Mouse (Mus musculus) kidney, postnatal 0 days (tissue): ENCODE results near the gene Sh3rf3. TPM values are rescaled to one million over a fixed set of nuclear protein-coding genes. Genes with fewer than 3 reads are reported as not detected.

ENCODE experiments used
- ATAC-seq: fragments of 200-750 bp; cut with Nextera tagmentation; replicated peaks from 2 replicates; pipeline ENCODE4 v1.8.0; 2017; ENCODE audit warnings: low read depth, moderate number of reproducible peaks, moderate TSS enrichment, moderate library complexity; ENCODE audit not compliant: low FRiP score
- DNase-seq: peaks from one replicate; pipeline ENCODE4 v3.0.0-alpha.2; 2016; ENCODE audit warnings: low spot score
- H3K27ac ChIP-seq: fragments of 300-500 bp; sonication (generic); 2 replicates; pipeline ENCODE4 v1.5.1; 2014; ENCODE audit warnings: mild to moderate bottlenecking
- H3K27me3 ChIP-seq: fragments of 300-500 bp; sonication (generic); 2 replicates; pipeline ENCODE4 v1.6.1; 2014; ENCODE audit warnings: low read length, mixed read lengths; ENCODE audit not compliant: insufficient read depth
- H3K36me3 ChIP-seq: fragments of 300-500 bp; sonication (generic); 2 replicates; pipeline ENCODE4 v1.6.1; 2014; ENCODE audit warnings: low read length, mixed read lengths; ENCODE audit not compliant: insufficient read depth
- H3K4me1 ChIP-seq: fragments of 300-500 bp; sonication (generic); replicated peaks from 2 replicates; pipeline ENCODE4 v1.6.1; 2014; ENCODE audit warnings: antibody characterized with exemption, low read length, mixed read lengths; ENCODE audit not compliant: insufficient read depth
- H3K4me2 ChIP-seq: fragments of 300-500 bp; sonication (generic); 2 replicates; pipeline ENCODE4 v1.6.1; 2014; ENCODE audit warnings: mild to moderate bottlenecking, low read length, moderate library complexity, mixed read lengths
- H3K4me3 ChIP-seq: fragments of 300-500 bp; sonication (generic); replicated peaks from 2 replicates; pipeline ENCODE4 v1.5.1; 2014; ENCODE audit warnings: low read depth, low read length
- H3K9ac ChIP-seq: fragments of 300-500 bp; sonication (generic); 2 replicates; pipeline ENCODE4 v1.6.1; 2014; ENCODE audit warnings: low read depth, low read length
- H3K9me3 ChIP-seq: fragments of 300-500 bp; sonication (generic); replicated peaks from 2 replicates; pipeline ENCODE4 v1.6.1; 2016; ENCODE audit warnings: low read length, inconsistent platforms, mixed read lengths
- CTCF ChIP-seq: IDR thresholded peaks from 2 replicates; pipeline ENCODE4 v1.5.1; 2016; ENCODE audit warnings: antibody characterized with exemption, low read depth, mild to moderate bottlenecking, moderate library complexity
- WGBS: fragments of 180-500 bp; shearing (Covaris S2); extraction: QIAGEN DNeasy Blood & Tissue Kit; methylation state at CpG from one replicate; pipeline ENCODE4 v1.1.7; 2014; 5-methylcytosine and 5-hydroxymethylcytosine counted together
- polyA plus RNA-seq: library from polyadenylated mRNA; unstranded; fragments of >200 nt; fragmentation: Nextera tagmentation; extraction: Ambion mirVana; gene quantifications from 2 replicates; pipeline ENCODE4 v1.2.1, GENCODE M21; 2015

The Sh3rf3 gene
- polyA plus RNA-seq, 1 experiment from 2014 or later = 0.70 TPM

GRCm38 (mm10) chr10:59127637-59128036 lies 314.5 kb downstream of the Sh3rf3 start:
- Histone ChIP-seq H3K27me3 (no peaks in the 10 kb centered on the region), H3K36me3 (no peaks in the 10 kb centered on the region), H3K27ac (no peak overlapping the region), H3K9ac (no peak overlapping the region), H3K9me3 (no peaks in the 10 kb centered on the region), H3K4me1 (no peaks in the 10 kb centered on the region), H3K4me3 (no peak overlapping the region), H3K4me2 (no peak overlapping the region)
- no peak for TF ChIP-seq CTCF
- WGBS = 71% methylated on average over 6 of the region's 6 CpGs
- no peak for DNase-seq
- no peak for ATAC-seq

- no peak for TF ChIP-seq CTCF
- H3K9me3 ChIP-seq = no peaks in the 10 kb centered on the region
- 62% methylated on average over 20 of the region's 20 CpGs for WGBS
- no peak for ATAC-seq
- H3K9ac ChIP-seq = no peak overlapping the region
- H3K4me3 ChIP-seq = no peak overlapping the region
- no peak overlapping the region for H3K4me2 ChIP-seq
- H3K27me3 ChIP-seq = no peaks in the 10 kb centered on the region
- H3K36me3 ChIP-seq = no peaks in the 10 kb centered on the region
- no peaks in the 10 kb centered on the region for H3K4me1 ChIP-seq
- DNase-seq = peak; percentile 14
- no peak overlapping the region for H3K27ac ChIP-seq
Measured at GRCm38 (mm10) chr10:59131926-59132628, 318.9 kb downstream of the Sh3rf3 start.

DNA sequence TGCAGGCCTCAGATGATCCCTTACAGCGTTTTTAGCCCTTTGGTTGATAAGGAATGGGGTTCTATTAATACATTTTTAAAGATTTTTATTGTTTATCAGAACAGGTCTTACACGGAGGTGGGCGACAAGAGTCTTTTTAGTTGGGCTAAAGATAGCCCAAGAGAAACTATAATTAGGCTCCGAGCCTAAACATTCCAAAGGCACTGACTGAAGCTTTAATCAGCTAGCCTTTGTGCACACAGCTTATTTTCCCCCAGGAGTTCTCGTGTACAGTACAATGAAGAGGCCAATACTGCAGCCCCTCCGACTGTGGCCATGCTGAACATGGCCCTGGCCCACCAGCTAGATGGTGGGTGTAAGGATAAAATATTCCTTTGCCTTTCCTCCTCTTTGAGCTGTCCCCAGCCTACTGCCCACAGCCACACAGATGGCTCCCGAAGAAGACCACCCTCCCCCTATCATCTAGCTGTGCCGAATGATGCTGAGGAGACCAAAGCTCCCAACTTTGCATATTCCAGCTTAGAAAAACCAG lies 320.4 kb downstream of the Sh3rf3 start:
- H3K27ac ChIP-seq = no peak overlapping the region
- no peak for DNase-seq
- H3K4me2 ChIP-seq = no peak overlapping the region
- H3K4me3 ChIP-seq = no peak overlapping the region
- H3K9ac ChIP-seq = no peak overlapping the region
- WGBS = 80% methylated on average over 8 of the region's 8 CpGs
- no peaks in the 10 kb centered on the region for H3K4me1 ChIP-seq
- no peaks in the 10 kb centered on the region for H3K27me3 ChIP-seq
- no peak for ATAC-seq
- TF ChIP-seq CTCF = no peak
- no peaks in the 10 kb centered on the region for H3K9me3 ChIP-seq
- H3K36me3 ChIP-seq = no peaks in the 10 kb centered on the region

- Histone ChIP-seq H3K4me2 (no peak overlapping the region), H3K27ac (no peak overlapping the region), H3K4me3 (no peak overlapping the region), H3K36me3 (no peaks in the 10 kb centered on the region), H3K9ac (no peak overlapping the region), H3K4me1 (no peaks in the 10 kb centered on the region), H3K27me3 (no peaks in the 10 kb centered on the region), H3K9me3 (no peaks in the 10 kb centered on the region)
- WGBS = 28% methylated on average over 8 of the region's 8 CpGs
- DNase-seq (peak; percentile 87), ATAC-seq (peak; percentile 49)
- TF ChIP-seq CTCF = peak; percentile 77
Measured at GRCm38 (mm10) chr10:59149956-59150383, 336.8 kb downstream of the Sh3rf3 start.

- no peak overlapping the region for H3K4me3 ChIP-seq
- H3K27ac ChIP-seq = no peak overlapping the region
- no peak overlapping the region for H3K4me2 ChIP-seq
- H3K9ac ChIP-seq = no peak overlapping the region
- no peaks in the 10 kb centered on the region for H3K27me3 ChIP-seq
- no peak for ATAC-seq
- no peaks in the 10 kb centered on the region for H3K4me1 ChIP-seq
- 90% methylated on average over 10 of the region's 10 CpGs for WGBS
- DNase-seq = no peak
- H3K36me3 ChIP-seq = no peaks in the 10 kb centered on the region
- TF ChIP-seq CTCF = no peak
- no peaks in the 10 kb centered on the region for H3K9me3 ChIP-seq
Measured at GRCm38 (mm10) chr10:59150938-59151657, 337.9 kb downstream of the Sh3rf3 start.

DNA sequence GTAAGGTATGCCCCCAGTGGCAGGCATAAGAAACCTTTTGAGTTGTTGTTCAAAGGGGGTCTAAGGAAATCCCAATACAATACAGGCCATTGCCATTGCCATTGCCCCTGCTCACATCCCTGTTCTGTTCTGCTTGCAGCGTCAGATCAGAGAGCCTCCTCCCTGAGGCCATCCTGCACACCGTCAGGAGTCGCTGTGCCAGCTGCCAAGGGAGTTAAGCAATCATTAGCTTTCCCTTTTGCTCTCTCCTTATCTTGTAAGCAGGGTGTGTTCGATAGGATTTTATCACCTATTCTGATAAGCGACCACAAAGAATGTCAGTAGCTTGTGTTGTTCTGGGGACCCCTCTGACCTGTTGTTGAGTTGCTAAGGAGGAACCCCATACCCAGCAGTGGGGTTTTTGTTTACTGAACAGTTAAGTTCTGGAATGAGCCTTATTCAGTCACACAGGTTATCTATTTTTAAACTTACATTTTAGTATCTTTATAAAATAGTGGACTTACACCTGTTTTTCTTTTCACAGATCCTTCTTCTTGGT lies 339.5 kb downstream of the Sh3rf3 start:
- Histone ChIP-seq H3K4me1 (no peaks in the 10 kb centered on the region), H3K36me3 (no peaks in the 10 kb centered on the region), H3K4me3 (no peak overlapping the region), H3K27me3 (no peaks in the 10 kb centered on the region), H3K4me2 (no peak overlapping the region), H3K27ac (no peak overlapping the region), H3K9me3 (no peaks in the 10 kb centered on the region), H3K9ac (no peak overlapping the region)
- WGBS = 63% methylated on average over 5 of the region's 5 CpGs
- DNase-seq = no peak
- no peak for ATAC-seq
- no peak for TF ChIP-seq CTCF
